Mouse (Mus musculus): ENCODE results near the gene Hist1h2ag.

DNA sequence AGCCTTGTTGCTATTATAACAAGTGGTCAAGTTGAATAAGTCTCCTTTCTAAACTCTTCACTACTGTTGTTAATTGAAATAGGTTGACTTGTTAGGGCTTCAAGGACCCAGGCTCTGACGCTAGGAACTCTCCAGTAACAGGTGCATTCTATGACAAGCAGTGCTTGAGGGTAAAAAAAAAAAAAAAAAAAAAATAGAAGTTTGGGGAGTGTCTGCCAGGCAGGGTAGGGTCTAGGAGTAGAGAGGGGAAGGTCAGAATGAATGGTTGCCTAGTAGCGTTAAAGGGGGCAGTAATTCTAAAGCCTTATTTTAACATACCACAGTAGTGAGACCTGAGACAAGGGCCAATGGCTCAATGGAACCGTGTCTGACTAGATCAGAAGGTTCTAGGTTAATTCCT, 44.3 kb downstream of the Hist1h2ag start:
- no peak for TF ChIP-seq CTCF (IDR thresholded peaks at IDR 0.05; ENCODE audit: insufficient read depth, low read length)
- no peak for TF ChIP-seq POLR2A (IDR thresholded peaks at IDR 0.05; ENCODE audit: borderline replicate concordance, extremely low read depth, low read depth, low read length)

Data from lung, adult 2 months (tissue).